Mouse (Mus musculus) intestine, postnatal 0 days (tissue): ENCODE results near the gene Srsf11. TPM values are rescaled to one million over a fixed set of nuclear protein-coding genes. Genes with fewer than 3 reads are reported as not detected.
A peak's percentile ranks its signal among the peaks of the same experiment; 100 is the strongest.

Experiments
- ATAC-seq: fragments of 200-750 bp; cut with Nextera tagmentation; 2 replicates; pipeline ENCODE4 v1.8.0; 2017; ENCODE audit warnings: mild to moderate bottlenecking, moderate TSS enrichment, moderate library complexity
- H3K27ac ChIP-seq: fragments of 300-500 bp; sonication (generic); 2 replicates; pipeline ENCODE4 v1.5.1; 2014; ENCODE audit warnings: mild to moderate bottlenecking, low read depth, low read length, moderate library complexity
- H3K27me3 ChIP-seq: fragments of 300-500 bp; sonication (generic); replicated peaks from 2 replicates; pipeline ENCODE4 v1.6.1; 2014; ENCODE audit warnings: low read length, mixed read lengths; ENCODE audit not compliant: control insufficient read depth, insufficient read depth
- H3K36me3 ChIP-seq: fragments of 300-500 bp; sonication (generic); 2 replicates; pipeline ENCODE4 v1.6.1; 2014; ENCODE audit warnings: mild to moderate bottlenecking, moderate library complexity; ENCODE audit not compliant: control insufficient read depth, insufficient read depth
- H3K4me1 ChIP-seq: fragments of 300-500 bp; sonication (generic); replicated peaks from 2 replicates; pipeline ENCODE4 v1.6.1; 2014; ENCODE audit warnings: antibody characterized with exemption, low read length, mixed read lengths; ENCODE audit not compliant: control insufficient read depth, insufficient read depth
- H3K4me2 ChIP-seq: fragments of 300-500 bp; sonication (generic); replicated peaks from 2 replicates; pipeline ENCODE4 v1.6.1; 2014; ENCODE audit warnings: low read depth, mild to moderate bottlenecking, moderate library complexity
- H3K4me3 ChIP-seq: fragments of 300-500 bp; sonication (generic); 2 replicates; pipeline ENCODE4 v1.5.1; 2014; ENCODE audit warnings: low read depth, low read length
- H3K9ac ChIP-seq: fragments of 300-500 bp; sonication (generic); 2 replicates; pipeline ENCODE4 v1.6.1; 2014; ENCODE audit warnings: mild to moderate bottlenecking, low read depth, low read length
- H3K9me3 ChIP-seq: fragments of 300-500 bp; sonication (generic); 2 replicates; pipeline ENCODE4 v1.6.1; 2016; ENCODE audit warnings: mixed run types; ENCODE audit not compliant: control insufficient read depth
- CTCF ChIP-seq: sonication (generic); IDR thresholded peaks from 2 replicates; pipeline ENCODE4 v1.5.1; 2016; ENCODE audit warnings: low read depth, mild to moderate bottlenecking, control low read depth, antibody characterized with exemption, moderate library complexity
- WGBS: fragments of 180-500 bp; shearing (Covaris S2); extraction: QIAGEN DNeasy Blood & Tissue Kit; methylation state at CpG from one replicate; pipeline ENCODE4 v1.1.7; 2014; 5-methylcytosine and 5-hydroxymethylcytosine counted together
- polyA plus RNA-seq: library from polyadenylated mRNA; unstranded; fragments of >200 nt; fragmentation: Nextera tagmentation; extraction: Ambion mirVana; gene quantifications from 2 replicates; pipeline ENCODE4 v1.2.1, GENCODE M21; 2015

The Srsf11 gene
- 126 and 142 TPM in 2 replicates for polyA plus RNA-seq

GRCm38 (mm10) chr3:158036329-158036988 is at the start of gene Srsf11, which contains the start of gene Lrrc40:
Gene Srsf11 (minus strand): TSS chr3:158036639.
Gene Lrrc40 (plus strand): TSS chr3:158036662.
- Histone ChIP-seq H3K9me3 (no peaks in the 10 kb centered on the region), H3K27ac (peak within 1 kb of the TSS; percentile 92), H3K4me2 (peak within 1 kb of the TSS; percentile 66), H3K9ac (peak within 1 kb of the TSS; percentile 61), H3K4me1 (no peaks in the 10 kb centered on the region), H3K27me3 (no peaks in the 10 kb centered on the region), H3K4me3 (peak within 1 kb of the TSS; percentile 94), H3K36me3 (no peaks in the 10 kb centered on the region)
- ATAC-seq = peak; percentile 98
- no peak for TF ChIP-seq CTCF
- under 1% methylated on average over 55 of the region's 55 CpGs for WGBS

GRCm38 (mm10) chr3:158077828-158078227 is 41.4 kb upstream of the Srsf11 start:
- Histone ChIP-seq H3K27me3 (no peaks in the 10 kb centered on the region), H3K4me1 (no peaks in the 10 kb centered on the region), H3K36me3 (no peaks in the 10 kb centered on the region), H3K9me3 (no peaks in the 10 kb centered on the region), H3K27ac (no peak overlapping the region), H3K9ac (no peak overlapping the region), H3K4me2 (no peak overlapping the region), H3K4me3 (no peak overlapping the region)
- no peak for TF ChIP-seq CTCF
- no peak for ATAC-seq
- WGBS = 69% methylated on average over 5 of the region's 5 CpGs

- H3K4me1 ChIP-seq = no peaks in the 10 kb centered on the region
- 61% methylated on average over 1 of the region's 1 CpGs for WGBS
- no peak for ATAC-seq
- H3K36me3 ChIP-seq = no peaks in the 10 kb centered on the region
- no peaks in the 10 kb centered on the region for H3K9me3 ChIP-seq
- H3K4me3 ChIP-seq = no peak overlapping the region
- TF ChIP-seq CTCF = no peak
- H3K27ac ChIP-seq = no peak overlapping the region
- no peaks in the 10 kb centered on the region for H3K27me3 ChIP-seq
- H3K9ac ChIP-seq = no peak overlapping the region
- no peak overlapping the region for H3K4me2 ChIP-seq
Measured at GRCm38 (mm10) chr3:158077380-158077772, 40.9 kb upstream of the Srsf11 start.

GRCm38 (mm10) chr3:158076685-158077379 is 40.4 kb upstream of the Srsf11 start:
- H3K36me3 ChIP-seq = no peaks in the 10 kb centered on the region
- no peak overlapping the region for H3K4me2 ChIP-seq
- no peak overlapping the region for H3K4me3 ChIP-seq
- 42% methylated on average over 4 of the region's 4 CpGs for WGBS
- H3K27ac ChIP-seq = no peak overlapping the region
- ATAC-seq = no peak
- H3K4me1 ChIP-seq = no peaks in the 10 kb centered on the region
- peak; percentile 75 for TF ChIP-seq CTCF
- H3K9ac ChIP-seq = no peak overlapping the region
- H3K9me3 ChIP-seq = no peaks in the 10 kb centered on the region
- no peaks in the 10 kb centered on the region for H3K27me3 ChIP-seq

- Histone ChIP-seq H3K9me3 (no peaks in the 10 kb centered on the region), H3K9ac (no peak overlapping the region), H3K4me2 (no peak overlapping the region), H3K27ac (no peak overlapping the region), H3K36me3 (no peaks in the 10 kb centered on the region), H3K4me3 (no peak overlapping the region), H3K27me3 (no peaks in the 10 kb centered on the region), H3K4me1 (no peaks in the 10 kb centered on the region)
- no peak for TF ChIP-seq CTCF
- 82% methylated on average over 2 of the region's 2 CpGs for WGBS
- no peak for ATAC-seq
Measured at GRCm38 (mm10) chr3:158075004-158075403, 38.6 kb upstream of the Srsf11 start.

GRCm38 (mm10) chr3:158068613-158069263 is 32.3 kb upstream of the Srsf11 start:
- Histone ChIP-seq H3K27ac (no peak overlapping the region), H3K36me3 (no peaks in the 10 kb centered on the region; the same call in 1 of the 2 replicates), H3K9me3 (no peaks in the 10 kb centered on the region), H3K9ac (no peak overlapping the region), H3K27me3 (no peaks in the 10 kb centered on the region), H3K4me1 (no peaks in the 10 kb centered on the region), H3K4me2 (no peak overlapping the region), H3K4me3 (no peak overlapping the region)
- TF ChIP-seq CTCF = no peak
- 64% methylated on average over 9 of the region's 9 CpGs for WGBS
- no peak for ATAC-seq
